Mouse (Mus musculus): ENCODE results near the gene B3gnt2.

GRCm38 (mm10) chr11:22784477-22784876 lies 76.3 kb downstream of the B3gnt2 start:
- TF ChIP-seq CTCF (IDR thresholded peaks at IDR 0.05; ENCODE audit: low read depth, low read length) = no peak
- no peak for TF ChIP-seq POLR2A (IDR thresholded peaks at IDR 0.05; ENCODE audit: borderline replicate concordance, low read depth, low read length)
